Mouse (Mus musculus): Measurements from ENCODE around the gene Ryr3.

Gene Ryr3

GRCm38 (mm10) chr2:113216746-113217461 is at the start of gene Ryr3:
Gene Ryr3 (minus strand): TSS chr2:113217096.
- peak; percentile 43 for DNase-seq (ENCODE audit: low spot score)

DNA sequence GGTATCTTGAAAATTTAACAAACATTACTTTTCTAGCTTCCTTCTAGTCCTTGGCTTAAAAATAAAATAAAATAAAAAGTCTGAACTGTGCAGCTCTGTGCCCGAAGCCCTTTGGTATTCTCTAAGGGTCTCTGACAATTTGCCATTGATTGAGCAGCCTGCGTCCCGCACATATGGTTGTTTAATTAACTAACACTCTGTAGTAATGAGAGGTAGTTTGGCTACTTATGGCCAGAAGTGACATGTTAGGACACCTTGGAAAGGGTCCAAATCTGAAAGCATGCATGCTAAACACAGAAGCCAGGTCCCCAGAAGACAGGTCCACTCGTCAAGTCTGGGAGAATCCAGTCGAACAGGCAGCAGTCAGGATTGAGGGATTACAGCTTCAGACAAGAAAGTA is 22.0 kb upstream of the Ryr3 start:
- no peak for DNase-seq (ENCODE audit: low spot score)

DNA sequence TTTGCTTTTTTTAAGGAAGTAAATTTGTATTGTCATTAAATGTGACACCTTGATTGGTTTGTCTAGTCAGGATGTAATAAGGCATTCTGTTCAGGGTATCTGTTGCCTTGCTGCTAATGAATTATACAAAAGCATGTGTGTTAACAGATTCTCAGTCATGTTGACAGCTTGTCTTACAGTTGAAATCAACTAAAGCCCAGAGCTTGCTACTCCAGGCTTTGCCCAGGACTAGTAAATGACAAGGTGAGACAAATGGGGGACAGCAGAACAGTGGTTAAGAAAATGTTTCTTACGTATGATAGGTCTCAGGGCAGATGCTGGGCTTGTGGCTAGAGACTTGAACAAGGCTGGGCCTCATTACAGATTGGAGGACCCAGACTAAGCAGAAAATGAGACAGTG is 20.1 kb upstream of the Ryr3 start:
- DNase-seq (ENCODE audit: low spot score), result no peak

DNA sequence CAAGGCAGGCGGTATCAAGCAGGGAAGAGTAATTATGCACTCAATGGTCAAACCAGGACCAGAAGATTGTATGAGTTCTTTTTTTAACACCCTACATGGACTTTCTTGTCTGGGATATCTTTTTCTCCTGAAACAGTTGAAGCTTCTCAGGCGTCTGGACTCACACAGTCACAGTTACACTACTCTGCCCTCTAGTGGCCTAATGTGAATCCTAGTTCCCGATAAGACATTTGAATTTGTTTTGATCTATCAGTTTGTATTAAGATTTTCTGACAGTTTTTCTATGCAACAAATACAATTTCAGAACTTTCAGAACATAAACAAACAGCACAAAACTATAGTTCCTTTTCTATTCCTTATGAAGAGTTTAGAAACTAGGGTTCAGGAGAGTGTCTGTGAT is 17.7 kb upstream of the Ryr3 start:
- DNase-seq (ENCODE audit: low spot score), result no peak

- DNase-seq (ENCODE audit: low spot score), result no peak
Observed at GRCm38 (mm10) chr2:113233356-113233755, 16.5 kb upstream of the Ryr3 start.

DNA sequence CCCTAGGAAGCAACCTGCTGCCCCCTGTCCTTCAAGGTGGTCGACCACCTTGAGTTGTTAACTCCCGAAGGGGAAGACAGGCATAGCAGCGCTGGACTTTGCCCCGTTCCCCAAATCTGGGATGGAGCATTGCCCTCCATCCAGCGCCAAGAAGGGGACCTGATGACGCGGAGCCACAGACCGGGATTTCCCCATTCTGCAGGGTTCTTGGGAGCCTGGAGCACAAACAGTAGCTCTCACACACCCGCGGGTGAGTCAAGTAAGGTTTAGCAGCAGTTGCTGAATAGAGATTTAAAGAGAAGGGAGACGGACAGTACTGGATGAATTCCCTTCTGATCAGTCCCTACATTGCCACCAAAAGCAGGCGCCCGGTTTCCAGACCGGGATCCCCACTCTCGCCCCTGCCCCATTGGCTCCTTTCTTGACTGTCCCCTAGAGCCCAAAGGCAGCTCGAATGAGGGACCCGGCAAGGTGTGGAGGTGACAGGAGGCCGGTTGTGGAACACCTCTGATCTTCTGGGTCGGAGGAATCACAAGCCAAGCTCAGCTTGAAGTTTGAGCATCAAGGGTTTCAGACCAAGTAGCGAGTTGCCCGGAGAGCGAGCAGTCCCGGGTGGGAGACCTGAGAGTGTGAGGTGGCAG is 671 bp downstream of the Ryr3 start:
- DNase-seq (ENCODE audit: low spot score), result peak; percentile 41

DNA sequence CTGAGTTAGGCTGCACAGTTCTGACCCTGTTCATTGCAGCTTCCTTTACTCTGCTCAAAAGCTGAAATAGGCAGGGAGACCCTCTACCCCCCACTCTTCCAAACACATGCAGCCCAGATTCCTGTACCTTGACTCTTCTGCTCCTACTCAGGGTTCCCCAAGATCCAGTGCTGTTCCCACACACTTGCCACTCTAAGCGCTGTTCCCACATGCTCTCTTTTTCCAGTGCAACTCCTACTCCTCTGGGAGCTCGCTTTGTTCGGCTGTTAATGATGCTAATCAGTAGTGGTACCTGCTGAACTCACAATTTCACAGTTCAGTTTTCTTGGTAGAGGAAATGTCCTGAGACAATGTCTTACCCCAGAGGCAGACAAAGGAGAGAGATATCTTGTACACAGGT is 6.9 kb downstream of the Ryr3 start:
- DNase-seq (ENCODE audit: low spot score), result no peak

GRCm38 (mm10) chr2:113209263-113209662 is 7.6 kb downstream of the Ryr3 start:
- DNase-seq (ENCODE audit: low spot score), result no peak

- DNase-seq (ENCODE audit: low spot score), result no peak
Observed at GRCm38 (mm10) chr2:113202857-113203256, 14.0 kb downstream of the Ryr3 start.

GRCm38 (mm10) chr2:113199030-113199679 is 17.7 kb downstream of the Ryr3 start:
- DNase-seq (ENCODE audit: low spot score), result peak; percentile 47

GRCm38 (mm10) chr2:113187158-113187557 is 29.7 kb downstream of the Ryr3 start:
- DNase-seq (ENCODE audit: low spot score), result no peak

GRCm38 (mm10) chr2:113181701-113182100 is 35.2 kb downstream of the Ryr3 start:
- no peak for DNase-seq (ENCODE audit: low spot score)

DNA sequence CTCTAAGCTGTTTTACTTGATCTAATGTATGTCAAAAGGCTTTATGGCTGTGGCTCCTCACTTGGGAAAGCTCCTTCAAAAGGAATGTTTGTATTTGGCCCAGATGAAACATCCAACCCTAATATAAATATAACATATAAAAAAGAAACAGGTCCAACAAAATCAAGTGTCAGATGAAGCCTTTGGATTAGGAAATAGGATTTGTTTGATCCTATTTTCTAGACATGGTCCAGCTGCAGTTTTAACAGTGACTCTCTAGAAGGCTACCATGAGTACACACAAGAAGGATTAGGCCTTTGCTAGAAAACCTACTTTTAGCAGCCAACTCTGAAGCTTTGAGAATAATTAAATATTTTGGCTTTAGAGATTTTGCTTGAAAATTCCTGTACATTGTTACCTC is 38.8 kb downstream of the Ryr3 start:
- DNase-seq (ENCODE audit: low spot score), result no peak

DNA sequence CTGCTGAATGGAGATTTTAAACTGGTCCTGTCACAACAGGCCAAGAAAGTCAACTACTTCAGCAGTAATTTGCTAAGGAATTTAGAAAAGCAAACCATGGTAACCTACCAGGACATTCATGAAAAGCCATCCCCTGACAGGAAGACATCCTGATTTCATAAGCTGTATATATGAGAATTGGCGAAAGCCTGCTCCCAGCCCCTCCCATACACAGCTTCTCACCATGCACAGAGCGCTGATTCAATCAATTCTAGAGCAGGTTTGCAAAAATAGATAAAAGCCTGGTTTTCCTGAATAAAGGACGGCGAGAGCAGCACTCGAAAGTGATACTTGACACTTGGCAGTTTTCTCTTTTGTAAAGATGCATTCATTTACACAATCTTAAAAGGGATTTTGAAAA is 40.6 kb downstream of the Ryr3 start:
- no peak for DNase-seq (ENCODE audit: low spot score)

DNA sequence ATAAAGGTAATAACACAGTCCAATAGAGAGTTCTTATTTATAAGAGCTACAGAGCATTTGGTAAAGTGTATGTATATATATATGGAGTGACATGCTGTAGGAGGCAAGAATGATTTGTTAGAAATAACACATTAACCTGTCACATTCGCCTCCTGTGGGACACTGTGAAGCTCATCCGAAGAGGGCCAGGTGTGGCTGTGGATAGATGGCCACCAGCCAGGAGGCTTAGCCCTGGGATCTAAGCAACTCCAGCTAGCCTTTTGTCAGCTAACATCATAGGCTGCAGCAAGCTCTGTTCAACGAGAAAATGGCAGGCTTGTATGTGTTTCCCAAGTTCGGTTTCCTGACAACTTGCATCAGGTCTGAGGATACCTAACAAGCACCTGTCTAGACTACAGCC is 48.8 kb downstream of the Ryr3 start:
- DNase-seq (ENCODE audit: low spot score), result no peak

GRCm38 (mm10) chr2:113161494-113161893 is 55.4 kb downstream of the Ryr3 start:
- no peak for DNase-seq (ENCODE audit: low spot score)

- no peak for DNase-seq (ENCODE audit: low spot score)
Observed at GRCm38 (mm10) chr2:113137766-113138165, 79.1 kb downstream of the Ryr3 start.

- DNase-seq (ENCODE audit: low spot score), result no peak
Observed at GRCm38 (mm10) chr2:113123476-113123875, 93.4 kb downstream of the Ryr3 start.

- no peak for DNase-seq (ENCODE audit: low spot score)
Observed at GRCm38 (mm10) chr2:113119080-113119479, 97.8 kb downstream of the Ryr3 start.

DNA sequence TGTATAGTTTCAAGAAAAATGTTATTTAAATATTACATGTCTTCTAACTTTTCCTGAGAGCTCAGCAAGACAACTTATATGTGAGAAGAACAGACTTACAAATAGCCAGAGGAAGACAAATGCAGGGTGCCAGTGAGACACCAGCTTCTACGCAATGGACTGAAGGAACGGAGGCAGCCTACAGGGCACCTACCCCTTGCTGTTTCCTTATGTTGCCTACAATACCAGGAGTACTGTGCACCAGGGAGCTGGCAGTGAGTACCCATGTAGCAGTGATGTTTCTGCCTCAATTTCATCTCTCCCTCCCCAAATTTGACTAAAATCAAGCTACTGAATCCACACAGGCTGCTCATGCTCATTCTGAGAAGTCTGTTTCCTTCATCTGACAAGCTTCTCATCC is 100.1 kb downstream of the Ryr3 start:
- no peak for DNase-seq (ENCODE audit: low spot score)

- DNase-seq (ENCODE audit: low spot score), result no peak
Observed at GRCm38 (mm10) chr2:113115897-113116283, 101.0 kb downstream of the Ryr3 start.

DNA sequence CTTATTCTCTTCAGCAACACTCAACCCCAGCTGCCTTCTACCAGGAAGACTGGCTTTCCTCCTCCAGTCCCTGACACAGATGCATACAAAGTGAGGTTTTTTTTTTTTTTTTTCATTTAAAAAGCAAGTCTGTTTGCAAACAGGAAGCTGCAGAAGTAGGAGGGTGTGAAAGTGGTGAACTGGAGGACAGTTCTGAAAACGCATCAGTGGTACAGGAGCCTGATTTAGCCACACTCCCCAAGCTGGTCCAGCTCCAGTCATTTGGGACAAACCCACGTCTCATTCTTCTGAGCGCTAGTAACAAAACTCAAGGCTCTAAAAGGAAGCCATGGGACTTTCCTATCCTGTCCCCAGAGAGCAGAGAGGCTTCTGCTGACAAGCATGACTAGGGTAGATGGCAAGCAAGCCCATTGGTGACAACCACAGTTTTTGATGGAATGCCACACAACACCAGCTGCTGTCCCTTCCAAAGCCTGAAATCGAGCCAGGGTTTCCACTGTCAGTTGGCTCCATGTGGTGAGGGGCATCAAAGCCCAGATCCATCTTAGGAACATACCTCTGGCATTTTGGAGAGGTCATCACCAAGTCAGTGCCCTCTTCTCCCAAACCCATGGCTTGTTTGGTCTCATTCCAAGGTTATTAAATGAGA is 101.5 kb downstream of the Ryr3 start:
- DNase-seq (ENCODE audit: low spot score), result no peak

- DNase-seq (ENCODE audit: low spot score), result no peak
Observed at GRCm38 (mm10) chr2:113104609-113105008, 112.3 kb downstream of the Ryr3 start.

Data from testis, postnatal 10 days (tissue).